Mouse (Mus musculus) myocyte (in vitro differentiated cells): ENCODE data around the gene Ctsh. TPM values are rescaled to one million over a fixed set of nuclear protein-coding genes. Genes with fewer than 3 reads are reported as not detected.

Experiments
- H3K27me3 ChIP-seq: one replicate; pipeline ENCODE4 v1.6.1; 2011; ENCODE audit not compliant: control insufficient read depth, insufficient read depth, insufficient read length
- H3K36me3 ChIP-seq: one replicate; pipeline ENCODE4 v1.6.1; 2011; ENCODE audit not compliant: control insufficient read depth, insufficient read depth
- H3K4me2 ChIP-seq: one replicate; pipeline ENCODE4 v1.6.1; 2011; ENCODE audit warnings: low read depth, control low read depth
- H3K4me3 ChIP-seq: one replicate; pipeline ENCODE4 v1.5.1; 2011; ENCODE audit warnings: mild to moderate bottlenecking, control low read depth, moderate library complexity
- H3K79me2 ChIP-seq: one replicate; pipeline ENCODE4 v1.6.1; 2011; ENCODE audit not compliant: control insufficient read depth, insufficient read depth
- H3ac ChIP-seq: one replicate; pipeline ENCODE4 v1.6.1; 2011; ENCODE audit not compliant: control insufficient read depth, insufficient read length
- CEBPB ChIP-seq: IDR thresholded peaks from 2 replicates; pipeline ENCODE4 v1.6.1; 2011; ENCODE audit warnings: mild to moderate bottlenecking, moderate library complexity; ENCODE audit not compliant: poor library complexity, insufficient read depth, severe bottlenecking
- E2F4 ChIP-seq: IDR thresholded peaks from one replicate; pipeline ENCODE4 v1.6.1; 2011; ENCODE audit warnings: mild to moderate bottlenecking, control low read depth, moderate library complexity; ENCODE audit not compliant: insufficient read depth
- MAX ChIP-seq: IDR thresholded peaks from one replicate; pipeline ENCODE4 v1.6.1; 2011; ENCODE audit warnings: low read depth, mild to moderate bottlenecking, control low read depth
- MYOD1 ChIP-seq, 3 experiments: IDR thresholded peaks; one replicate each; pipeline ENCODE4 v1.6.1; 2011; ENCODE audit warnings: control low read depth in 2 of 3, low read depth in 2 of 3, mild to moderate bottlenecking in 2 of 3, moderate library complexity in 1 of 3; ENCODE audit not compliant: insufficient read length in 2 of 3, control insufficient read depth in 1 of 3
- MYOG ChIP-seq, 3 experiments: IDR thresholded peaks; one replicate each; pipeline ENCODE4 v1.6.1; 2011; ENCODE audit warnings: control low read depth in 2 of 3, low read depth in 2 of 3, mild to moderate bottlenecking in 2 of 3; ENCODE audit not compliant: insufficient read length in 2 of 3, control insufficient read depth in 1 of 3, insufficient read depth in 1 of 3
- POLR2A ChIP-seq: IDR thresholded peaks from one replicate; pipeline ENCODE4 v1.6.1; 2011; ENCODE audit warnings: low read depth, mild to moderate bottlenecking, control low read depth, moderate library complexity; ENCODE audit not compliant: insufficient read length
- POLR2AphosphoS2 ChIP-seq: IDR thresholded peaks from one replicate; pipeline ENCODE4 v1.6.1; 2011; ENCODE audit warnings: low read depth, control low read depth; ENCODE audit not compliant: insufficient read length
- REST ChIP-seq: IDR thresholded peaks from one replicate; pipeline ENCODE4 v1.6.1; 2011; ENCODE audit warnings: mild to moderate bottlenecking, control low read depth, moderate library complexity; ENCODE audit not compliant: insufficient read depth, insufficient read length
- SRF ChIP-seq: IDR thresholded peaks from one replicate; pipeline ENCODE4 v1.6.1; 2011; ENCODE audit warnings: low read depth; ENCODE audit not compliant: control insufficient read depth, insufficient read length
- TCF12 ChIP-seq: IDR thresholded peaks from one replicate; pipeline ENCODE4 v1.6.1; 2011; ENCODE audit warnings: mild to moderate bottlenecking, control low read depth; ENCODE audit not compliant: poor library complexity, insufficient read depth, severe bottlenecking
- TCF3 ChIP-seq: IDR thresholded peaks from one replicate; pipeline ENCODE4 v1.6.1; 2011; ENCODE audit warnings: low read depth, control low read depth; ENCODE audit not compliant: insufficient read length
- USF1 ChIP-seq: IDR thresholded peaks from one replicate; pipeline ENCODE4 v1.6.1; 2011; ENCODE audit warnings: low read depth, mild to moderate bottlenecking, control low read depth, moderate library complexity
- polyA plus RNA-seq: library from polyadenylated mRNA; unstranded; fragments of >200 nt; fragmentation: generic; extraction: Trizol; gene quantifications from one replicate; pipeline ENCODE4 v1.2.1, GENCODE M21; 2012; ENCODE audit warnings: missing spikeins

Ctsh gene
- polyA plus RNA-seq, 1 experiment, result 3.5 TPM

DNA sequence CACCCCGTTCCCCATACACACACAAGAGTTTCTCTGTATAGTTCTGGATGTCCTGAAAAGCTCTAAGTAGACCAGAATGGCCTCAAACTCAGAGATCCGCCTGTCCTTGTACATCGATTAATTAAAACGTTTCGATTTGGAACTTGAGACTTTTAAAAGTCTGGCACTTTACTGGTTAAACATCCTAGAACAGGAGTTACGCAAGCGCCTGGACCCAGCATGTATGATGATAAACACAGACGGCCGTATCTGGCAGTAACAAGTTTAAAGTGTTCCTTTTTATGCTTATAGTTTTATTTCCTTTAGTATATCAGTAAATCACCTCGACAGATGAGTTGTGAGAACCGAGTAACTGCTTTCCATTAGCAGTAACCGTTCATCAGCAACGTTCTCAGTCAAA is 59.2 kb downstream of the Ctsh start:
- Histone ChIP-seq H3K36me3 (peaks cover 4% of the 10 kb centered on the region), H3K27me3 (no peaks in the 10 kb centered on the region), H3K4me3 (peak overlapping the region; percentile 66), H3K79me2 (peaks cover 60% of the 10 kb centered on the region), H3K4me2 (peak overlapping the region; percentile 97), H3ac (peak overlapping the region; percentile 88)
- TF ChIP-seq E2F4, result no peak
- TF ChIP-seq CEBPB, result peak; percentile 75

DNA sequence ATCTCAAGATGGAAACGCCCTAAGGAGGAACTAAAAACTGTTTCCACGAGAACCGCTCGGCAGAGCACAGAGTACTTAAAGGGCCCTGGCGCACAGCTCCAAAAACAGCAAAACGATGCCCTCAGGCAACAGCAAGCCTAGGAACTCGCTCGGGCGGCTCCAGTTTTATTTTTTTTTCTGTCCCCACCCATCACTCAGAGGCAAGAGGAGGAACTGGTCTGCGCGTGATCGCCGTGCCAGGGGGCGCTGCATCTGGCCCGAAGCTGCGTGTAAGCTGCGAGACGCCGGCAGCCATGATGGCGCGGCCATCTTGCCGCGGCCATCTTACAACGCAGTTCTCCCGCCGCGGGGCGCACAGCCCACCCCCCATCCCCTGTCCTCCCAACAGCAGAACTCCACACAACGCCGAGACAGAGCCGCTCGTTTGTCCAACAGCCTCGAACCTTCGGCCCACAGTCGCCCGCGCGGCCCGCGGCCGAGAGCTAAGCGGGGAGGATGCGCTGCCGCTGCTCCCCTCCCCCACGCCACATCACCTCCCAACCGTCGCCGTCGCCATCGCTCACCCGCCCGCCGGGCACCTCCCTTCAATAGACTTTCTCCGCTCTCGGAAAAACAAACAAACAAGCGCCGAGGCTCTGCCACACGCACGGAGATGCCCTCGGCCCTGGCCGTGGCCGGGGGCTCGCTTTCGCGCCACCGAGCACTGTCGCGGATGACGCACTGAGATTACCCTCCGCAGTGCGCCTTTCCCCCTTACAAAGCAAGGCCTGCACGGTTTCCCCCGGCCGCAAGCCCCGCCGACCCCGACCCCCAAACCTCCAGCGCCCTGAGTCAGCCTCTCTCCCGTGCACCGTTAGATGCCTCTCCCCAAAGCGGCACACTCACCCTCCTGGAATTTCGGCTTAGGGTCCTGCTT is 60.0 kb downstream of the Ctsh start:
- TF ChIP-seq CEBPB (no peak), POLR2AphosphoS2 (peak; percentile 77), POLR2A (peak; percentile 60), TCF12 (no peak), MAX (no peak), USF1 (no peak), SRF (peak; percentile 27), MYOD1 (IDR thresholded peaks at IDR 0.05; ENCODE audit: control insufficient read depth in 1 of 3, insufficient read length in 2 of 3, low read depth in 2 of 3) (peak in 1 of 3 experiments; percentile 21)
- H3ac ChIP-seq, result peak overlapping the region; percentile 88
- peak overlapping the region; percentile 97 for H3K4me2 ChIP-seq
- no peaks in the 10 kb centered on the region for H3K27me3 ChIP-seq
- H3K4me3 ChIP-seq, result peak overlapping the region; percentile 66
- no peaks in the 10 kb centered on the region for H3K36me3 ChIP-seq
- peaks cover 52% of the 10 kb centered on the region for H3K79me2 ChIP-seq

- Histone ChIP-seq H3K27me3 (no peaks in the 10 kb centered on the region), H3K79me2 (peaks cover 44% of the 10 kb centered on the region), H3K4me3 (peak within 1 kb of the TSS; percentile 66), H3ac (peak within 1 kb of the TSS; percentile 88), H3K4me2 (peak within 1 kb of the TSS; percentile 79), H3K36me3 (no peaks in the 10 kb centered on the region)
- TF ChIP-seq MYOG (IDR thresholded peaks at IDR 0.05; ENCODE audit: control insufficient read depth in 1 of 3, insufficient read depth in 1 of 3, insufficient read length in 2 of 3, low read depth in 2 of 3) (no peak), CEBPB (no peak), TCF12 (no peak), USF1 (no peak), MYOD1 (IDR thresholded peaks at IDR 0.05; ENCODE audit: control insufficient read depth in 1 of 3, insufficient read length in 2 of 3, low read depth in 2 of 3) (peak in 1 of 3 experiments; percentile 0), POLR2A (peak; percentile 57), E2F4 (no peak), TCF3 (no peak), SRF (peak; percentile 84), MAX (no peak), REST (no peak)
Observed at GRCm38 (mm10) chr9:90114567-90115307, 60.8 kb downstream of the Ctsh start, which contains the start of gene Morf4l1. Gene Morf4l1 (minus strand): TSS chr9:90114774.

DNA sequence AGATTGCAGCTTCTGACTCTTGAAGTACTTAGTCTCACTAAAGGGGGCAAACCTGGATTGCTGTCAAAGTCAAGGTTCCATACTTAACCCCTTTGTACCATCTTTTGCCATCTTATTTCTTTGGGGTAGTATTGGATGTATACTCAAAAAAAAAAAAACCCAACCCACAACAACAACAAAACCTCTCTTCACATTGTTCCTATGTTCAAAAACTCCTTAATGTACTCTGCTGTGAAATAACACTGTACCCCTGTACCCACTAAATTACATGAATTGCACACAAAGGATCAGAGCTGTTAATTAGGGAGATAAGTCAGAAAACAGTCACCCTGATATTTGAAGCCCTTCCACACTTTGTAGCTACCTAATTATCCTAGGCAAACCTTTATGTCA is 61.4 kb downstream of the Ctsh start:
- Histone ChIP-seq H3K79me2 (peaks cover 38% of the 10 kb centered on the region), H3K36me3 (no peaks in the 10 kb centered on the region), H3K27me3 (no peaks in the 10 kb centered on the region), H3K4me3 (peak overlapping the region; percentile 66), H3K4me2 (peak overlapping the region; percentile 79), H3ac (no peak overlapping the region)
- TF ChIP-seq MAX (no peak), MYOD1 (IDR thresholded peaks at IDR 0.05; ENCODE audit: control insufficient read depth in 1 of 3, insufficient read length in 2 of 3, low read depth in 2 of 3) (no peak), REST (no peak), USF1 (no peak), SRF (no peak)

DNA sequence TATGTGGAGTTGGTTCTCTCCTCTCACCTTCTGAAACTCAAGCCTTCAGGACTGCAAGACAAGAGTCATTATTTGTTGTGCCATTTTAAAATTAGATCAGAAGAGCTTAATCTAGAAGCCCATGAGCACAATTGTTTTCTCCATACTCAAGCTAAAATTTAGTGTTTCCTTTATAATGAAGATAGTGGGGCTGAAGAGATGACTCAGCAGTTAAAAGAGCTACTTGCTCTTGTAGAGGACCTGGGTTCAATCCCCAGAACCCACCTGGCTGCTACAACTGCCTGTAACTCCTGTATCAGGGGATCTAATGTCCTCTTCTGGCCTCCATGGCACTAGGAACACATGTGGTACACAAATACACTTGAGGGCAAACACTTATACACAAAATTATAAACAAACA is 63.3 kb downstream of the Ctsh start:
- Histone ChIP-seq H3K4me2 (no peak overlapping the region), H3K27me3 (no peaks in the 10 kb centered on the region), H3ac (no peak overlapping the region), H3K79me2 (peaks cover 19% of the 10 kb centered on the region), H3K4me3 (no peak overlapping the region), H3K36me3 (no peaks in the 10 kb centered on the region)
- no peak for TF ChIP-seq E2F4
- no peak for TF ChIP-seq MYOG (IDR thresholded peaks at IDR 0.05; ENCODE audit: control insufficient read depth in 1 of 3, insufficient read depth in 1 of 3, insufficient read length in 2 of 3, low read depth in 2 of 3)
- no peak for TF ChIP-seq TCF12
